Mouse (Mus musculus) embryonic facial prominence, embryonic 14.5 days (tissue): ENCODE measurements around the gene Olfm1. TPM values are rescaled to one million over a fixed set of nuclear protein-coding genes. Genes with fewer than 3 reads are reported as not detected.
A peak's percentile ranks its signal among the peaks of the same experiment; 100 is the strongest.

Experiments
- ATAC-seq: fragments of 200-750 bp; cut with Nextera tagmentation; 2 replicates; pipeline ENCODE4 v1.8.0; 2017; ENCODE audit warnings: low read depth, moderate number of reproducible peaks, moderate TSS enrichment
- DNase-seq: peaks from one replicate; pipeline ENCODE4 v3.0.0-alpha.2; 2015; ENCODE audit warnings: low spot score
- H3K27ac ChIP-seq: fragments of 300-500 bp; sonication (generic); replicated peaks from 2 replicates; pipeline ENCODE4 v1.5.1; 2014; ENCODE audit warnings: low read depth, mild to moderate bottlenecking, low read length, moderate library complexity
- H3K27me3 ChIP-seq: fragments of 300-500 bp; sonication (generic); replicated peaks from 2 replicates; pipeline ENCODE4 v1.6.1; 2014; ENCODE audit warnings: low read length; ENCODE audit not compliant: control insufficient read depth, insufficient read depth
- H3K36me3 ChIP-seq: fragments of 300-500 bp; sonication (generic); 2 replicates; pipeline ENCODE4 v1.6.1; 2014; ENCODE audit warnings: low read length, mixed read lengths; ENCODE audit not compliant: control insufficient read depth, insufficient read depth
- H3K4me1 ChIP-seq: fragments of 300-500 bp; sonication (generic); 2 replicates; pipeline ENCODE4 v1.6.1; 2014; ENCODE audit warnings: antibody characterized with exemption, low read length; ENCODE audit not compliant: control insufficient read depth, insufficient read depth
- H3K4me2 ChIP-seq: fragments of 300-500 bp; sonication (generic); 2 replicates; pipeline ENCODE4 v1.6.1; 2014; ENCODE audit warnings: low read depth, mild to moderate bottlenecking, low read length, moderate library complexity, mixed read lengths
- H3K4me3 ChIP-seq: fragments of 300-500 bp; sonication (generic); 2 replicates; pipeline ENCODE4 v1.5.1; 2014; ENCODE audit warnings: low read depth, mild to moderate bottlenecking, low read length
- H3K9ac ChIP-seq: fragments of 300-500 bp; sonication (generic); 2 replicates; pipeline ENCODE4 v1.6.1; 2014; ENCODE audit warnings: low read depth, mild to moderate bottlenecking, low read length, moderate library complexity, mixed read lengths
- H3K9me3 ChIP-seq: fragments of 300-500 bp; sonication (generic); 2 replicates; pipeline ENCODE4 v1.6.1; 2016; ENCODE audit warnings: low read length; ENCODE audit not compliant: control insufficient read depth
- WGBS: fragments of 180-500 bp; shearing (Covaris S2); extraction: QIAGEN DNeasy Blood & Tissue Kit; methylation state at CpG from one replicate; pipeline ENCODE4 v1.1.7; 2014; 5-methylcytosine and 5-hydroxymethylcytosine counted together
- polyA plus RNA-seq: library from polyadenylated mRNA; unstranded; fragments of >200 nt; fragmentation: Nextera tagmentation; extraction: Ambion mirVana; gene quantifications from 2 replicates; pipeline ENCODE4 v1.2.1, GENCODE M21; 2014

The Olfm1 gene
- polyA plus RNA-seq, 1 experiment from 2014 or later, result 46.1 TPM

DNA sequence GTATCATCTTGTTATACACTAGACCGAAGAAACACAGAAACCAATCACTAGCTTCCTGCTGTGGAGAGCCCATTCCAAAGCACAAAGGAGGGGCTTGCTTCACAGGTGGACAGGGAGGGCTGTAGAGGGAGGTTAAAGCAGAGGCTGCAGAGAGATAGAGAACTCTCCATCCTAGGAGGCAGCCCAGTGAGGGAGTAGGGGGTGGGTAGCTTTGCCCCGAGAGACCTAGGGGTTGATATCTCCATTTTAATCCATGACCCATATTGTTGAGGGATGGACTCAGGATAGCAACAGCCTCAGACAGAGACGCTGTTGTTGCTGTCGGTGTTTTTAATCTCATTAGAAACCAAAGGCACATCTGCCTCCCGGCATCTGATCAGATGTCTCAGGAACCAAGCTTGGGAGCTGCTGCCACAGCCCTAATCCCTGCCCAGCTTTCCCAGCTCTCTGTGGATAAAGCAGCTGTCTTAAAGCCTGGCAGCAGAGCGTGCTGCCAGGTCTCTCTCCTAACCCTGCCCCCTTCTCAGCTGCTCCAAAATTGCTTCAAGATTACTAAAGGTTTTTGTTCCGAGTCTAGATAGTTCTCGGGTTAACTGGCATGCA, 34.9 kb downstream of the Olfm1 start:
- Histone ChIP-seq H3K9me3 (no peaks in the 10 kb centered on the region), H3K27ac (no peak overlapping the region), H3K4me1 (peaks cover 30% of the 10 kb centered on the region), H3K4me3 (no peak overlapping the region), H3K9ac (no peak overlapping the region), H3K36me3 (peaks cover 20% of the 10 kb centered on the region), H3K27me3 (no peaks in the 10 kb centered on the region), H3K4me2 (no peak overlapping the region)
- WGBS, result 22% methylated on average over 8 of the region's 8 CpGs
- DNase-seq, result peak; percentile 82
- ATAC-seq, result peak; percentile 82

DNA sequence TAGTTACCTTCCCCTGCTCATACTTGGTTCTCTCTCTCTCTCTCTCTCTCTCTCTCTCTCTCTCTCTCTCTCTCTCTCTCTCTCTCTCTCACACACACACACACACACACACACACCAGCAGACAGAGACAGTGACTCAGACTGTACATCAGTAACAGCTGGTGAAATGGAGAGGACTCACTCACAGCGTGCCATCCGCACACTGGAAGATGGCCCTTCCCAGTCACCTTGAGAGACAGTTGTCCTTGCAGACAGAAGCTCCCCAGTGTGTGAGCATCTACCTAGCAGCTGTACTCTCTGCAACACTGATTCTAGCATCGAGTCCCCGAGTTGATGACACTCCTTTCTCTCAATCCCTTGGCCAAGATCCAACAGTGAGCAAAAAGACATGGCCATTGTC, 35.6 kb downstream of the Olfm1 start:
- Histone ChIP-seq H3K9ac (no peak overlapping the region), H3K27ac (no peak overlapping the region), H3K4me2 (no peak overlapping the region), H3K27me3 (no peaks in the 10 kb centered on the region), H3K36me3 (peaks cover 20% of the 10 kb centered on the region), H3K9me3 (no peaks in the 10 kb centered on the region), H3K4me3 (no peak overlapping the region), H3K4me1 (peaks cover 30% of the 10 kb centered on the region)
- ATAC-seq (no peak), DNase-seq (no peak)
- WGBS, result 72% methylated on average over 4 of the region's 4 CpGs

DNA sequence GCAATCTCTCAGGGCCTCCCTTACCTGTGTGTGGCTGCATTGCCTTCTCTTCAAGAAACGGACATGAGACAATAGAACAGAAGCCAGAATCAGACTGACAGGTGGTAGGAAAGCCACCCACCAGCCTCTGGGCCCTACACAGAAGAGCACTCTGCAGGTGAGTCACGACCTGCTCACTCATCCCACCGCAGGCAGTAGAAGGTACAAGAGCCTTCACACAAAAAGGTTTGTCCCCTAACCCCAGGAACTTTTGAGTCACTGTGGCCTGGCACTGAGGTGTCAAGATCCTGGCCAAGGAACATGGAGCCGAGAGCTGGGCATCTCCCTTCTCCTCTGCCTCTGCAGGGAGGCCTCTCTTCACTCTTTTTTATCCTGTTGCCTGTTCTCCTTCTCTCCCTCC, 42.3 kb downstream of the Olfm1 start:
- ATAC-seq (no peak), DNase-seq (no peak)
- peaks cover 4% of the 10 kb centered on the region; the same call in 1 of the 2 replicates for H3K9me3 ChIP-seq
- WGBS, result 69% methylated on average over 4 of the region's 4 CpGs
- no peaks in the 10 kb centered on the region for H3K4me1 ChIP-seq
- no peak overlapping the region for H3K4me3 ChIP-seq
- peaks cover 7% of the 10 kb centered on the region for H3K36me3 ChIP-seq
- H3K27me3 ChIP-seq, result no peaks in the 10 kb centered on the region
- no peak overlapping the region for H3K4me2 ChIP-seq
- no peak overlapping the region for H3K9ac ChIP-seq
- no peak overlapping the region for H3K27ac ChIP-seq

DNA sequence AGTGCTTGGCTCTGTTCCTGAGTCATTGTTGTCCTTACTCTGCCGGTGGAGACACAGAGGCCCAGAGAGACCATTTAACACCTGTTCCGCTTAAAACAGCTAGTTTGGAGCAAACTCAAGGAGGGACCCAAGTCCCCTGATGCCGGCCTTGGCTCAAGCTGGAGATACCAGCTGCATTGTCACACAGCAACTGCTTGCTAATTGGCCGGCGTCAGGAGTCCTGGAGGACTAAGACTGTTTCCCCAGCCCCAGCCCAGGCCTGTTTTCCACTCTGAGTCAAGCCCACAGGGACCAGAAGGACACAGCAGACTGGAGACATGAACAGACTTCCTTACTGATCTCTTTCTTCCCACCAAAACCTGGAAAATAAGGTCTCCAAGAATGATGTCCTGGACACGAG, 43.7 kb downstream of the Olfm1 start:
- Histone ChIP-seq H3K27ac (no peak overlapping the region), H3K4me3 (no peak overlapping the region), H3K9ac (no peak overlapping the region), H3K27me3 (no peaks in the 10 kb centered on the region), H3K9me3 (peaks cover 4% of the 10 kb centered on the region; the same call in 1 of the 2 replicates), H3K4me2 (no peak overlapping the region), H3K4me1 (no peaks in the 10 kb centered on the region), H3K36me3 (no peaks in the 10 kb centered on the region)
- 65% methylated on average over 6 of the region's 6 CpGs for WGBS
- ATAC-seq, result peak; percentile 55; the same call in 1 of the 2 replicates
- DNase-seq, result peak; percentile 55

DNA sequence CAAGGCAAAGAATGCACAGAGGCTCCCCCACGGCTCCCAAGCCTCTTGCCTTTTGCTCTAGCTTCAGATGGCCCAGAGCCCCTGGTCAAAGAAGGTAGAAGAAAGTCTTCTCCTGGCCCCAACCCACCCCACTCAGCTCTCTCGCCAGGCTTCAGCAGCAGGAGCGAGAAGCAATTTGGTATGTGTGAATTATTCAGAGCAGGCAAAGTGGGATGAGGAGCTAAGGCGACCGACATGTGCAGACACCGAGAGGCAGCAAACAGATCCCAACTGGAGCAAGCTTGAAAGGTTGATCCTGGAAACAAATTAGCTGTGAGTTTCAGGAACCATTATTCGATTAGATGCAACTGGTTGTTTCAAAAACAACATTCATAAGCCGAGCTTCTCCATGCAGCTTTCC, 46.8 kb downstream of the Olfm1 start:
- Histone ChIP-seq H3K4me2 (no peak overlapping the region), H3K9ac (no peak overlapping the region), H3K9me3 (peaks cover 4% of the 10 kb centered on the region; the same call in 1 of the 2 replicates), H3K4me1 (0 out of 2 replicates have a peak, but pooled peaks cover 3% of the 10 kb centered on the region), H3K36me3 (no peaks in the 10 kb centered on the region), H3K27ac (no peak overlapping the region), H3K27me3 (no peaks in the 10 kb centered on the region), H3K4me3 (no peak overlapping the region)
- WGBS, result 69% methylated on average over 8 of the region's 8 CpGs
- ATAC-seq (no peak), DNase-seq (no peak)

DNA sequence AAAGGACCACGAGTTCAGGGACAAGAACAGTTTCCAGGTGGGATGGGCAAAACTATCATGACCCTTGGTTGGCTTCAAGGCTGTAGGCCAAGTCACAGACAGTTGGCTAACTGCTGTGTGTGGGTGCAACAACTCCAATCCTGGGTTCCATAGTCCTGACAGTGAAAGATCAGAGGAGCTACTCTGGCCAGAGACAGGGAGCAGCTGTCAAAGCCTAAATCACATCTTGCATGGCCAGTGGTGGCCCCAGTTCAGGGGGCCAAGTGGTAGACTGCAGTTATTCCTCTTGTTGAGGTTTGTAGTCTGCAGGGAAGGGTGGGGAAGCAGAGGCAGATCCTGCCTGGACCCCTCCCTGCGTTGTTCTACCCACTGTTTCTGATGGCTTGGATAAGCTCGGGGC, 48.1 kb downstream of the Olfm1 start:
- Histone ChIP-seq H3K4me2 (no peak overlapping the region), H3K27me3 (no peaks in the 10 kb centered on the region), H3K36me3 (no peaks in the 10 kb centered on the region), H3K4me3 (no peak overlapping the region), H3K4me1 (0 out of 2 replicates have a peak, but pooled peaks cover 3% of the 10 kb centered on the region), H3K9ac (no peak overlapping the region), H3K9me3 (peaks cover 4% of the 10 kb centered on the region; the same call in 1 of the 2 replicates), H3K27ac (no peak overlapping the region)
- 82% methylated on average over 3 of the region's 3 CpGs for WGBS
- no peak for ATAC-seq
- no peak for DNase-seq

DNA sequence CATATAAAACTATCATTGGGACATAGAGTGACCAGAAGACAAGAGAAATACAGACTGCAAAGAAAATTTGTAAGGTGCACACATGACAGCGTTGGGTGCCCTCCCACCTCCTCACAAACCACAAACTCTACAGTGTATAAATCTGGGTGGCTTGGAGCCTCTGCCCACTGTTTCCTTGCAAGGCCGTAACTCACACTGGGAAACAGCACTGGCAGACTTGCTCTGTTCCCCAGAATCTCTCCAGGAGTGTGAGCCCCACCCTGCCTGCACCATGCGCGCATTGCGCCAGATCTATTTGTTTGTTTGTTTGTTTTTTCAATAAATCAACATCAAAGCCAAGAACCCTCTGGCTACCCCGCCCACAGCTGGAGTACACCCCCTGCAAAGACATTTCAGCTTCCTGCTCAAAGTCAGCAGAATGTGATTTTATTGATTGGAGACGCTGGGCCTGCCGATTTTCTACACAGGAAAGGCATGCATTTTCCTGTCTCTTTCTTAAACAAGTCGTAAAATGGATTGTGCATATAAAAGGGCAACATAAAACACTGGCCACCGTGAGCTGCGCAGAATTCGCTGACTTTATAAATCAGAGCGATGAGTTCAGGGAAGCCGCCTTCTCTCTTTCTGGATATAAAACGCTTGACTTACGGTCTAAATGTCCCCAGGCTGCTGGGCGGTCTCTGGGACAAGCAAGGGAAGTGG, 48.9 kb downstream of the Olfm1 start:
- 66% methylated on average over 17 of the region's 17 CpGs for WGBS
- 0 out of 2 replicates have a peak overlapping the region, but pooled peaks have one; percentile 15 for H3K27ac ChIP-seq
- no peaks in the 10 kb centered on the region for H3K36me3 ChIP-seq
- H3K4me1 ChIP-seq, result 0 out of 2 replicates have a peak, but pooled peaks cover 3% of the 10 kb centered on the region
- no peak overlapping the region for H3K9ac ChIP-seq
- H3K4me2 ChIP-seq, result no peak overlapping the region
- H3K27me3 ChIP-seq, result no peaks in the 10 kb centered on the region
- no peak overlapping the region for H3K4me3 ChIP-seq
- peaks cover 4% of the 10 kb centered on the region; the same call in 1 of the 2 replicates for H3K9me3 ChIP-seq
- ATAC-seq (no peak), DNase-seq (no peak)

DNA sequence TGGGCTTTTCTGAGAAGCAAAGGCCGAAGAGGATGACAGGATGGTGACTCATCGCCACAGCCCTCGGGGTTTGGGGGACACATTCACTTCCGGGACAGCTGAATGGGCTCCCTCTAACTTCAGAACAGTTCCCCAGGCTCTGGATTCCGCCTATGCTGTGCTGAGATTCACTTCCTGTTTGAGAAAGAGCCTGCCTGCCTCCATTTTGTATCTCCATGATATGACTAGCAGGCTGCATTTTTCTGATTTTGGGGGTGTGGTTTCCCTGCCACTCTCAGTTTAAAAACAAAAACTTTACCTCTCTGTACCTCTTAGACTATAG, 49.4 kb downstream of the Olfm1 start:
- Histone ChIP-seq H3K27me3 (no peaks in the 10 kb centered on the region), H3K4me2 (no peak overlapping the region), H3K36me3 (no peaks in the 10 kb centered on the region), H3K27ac (0 out of 2 replicates have a peak overlapping the region, but pooled peaks have one; percentile 15), H3K9ac (no peak overlapping the region), H3K4me3 (no peak overlapping the region), H3K9me3 (peaks cover 4% of the 10 kb centered on the region; the same call in 1 of the 2 replicates), H3K4me1 (0 out of 2 replicates have a peak, but pooled peaks cover 3% of the 10 kb centered on the region)
- ATAC-seq (no peak), DNase-seq (no peak)
- 43% methylated on average over 5 of the region's 5 CpGs for WGBS
